Mouse (Mus musculus) testis, adult 2 months (tissue): ENCODE measurements around the gene H2-Ab1.

Experiments used
- CTCF ChIP-seq: fragments of 200-500 bp; IDR thresholded peaks from 2 replicates; pipeline ENCODE4 v1.5.1; 2012; ENCODE audit warnings: low read depth, mild to moderate bottlenecking, inconsistent platforms, low read length, moderate library complexity; ENCODE audit not compliant: control insufficient read depth, insufficient read depth, insufficient replicate concordance
- POLR2A ChIP-seq: fragments of 200-500 bp; IDR thresholded peaks from 2 replicates; pipeline ENCODE4 v1.6.1; 2012; ENCODE audit warnings: low read depth, mild to moderate bottlenecking, inconsistent platforms, low read length, moderate library complexity; ENCODE audit not compliant: control insufficient read depth

- peak; percentile 80; the same call in 1 of the 2 replicates for TF ChIP-seq CTCF
- no peak for TF ChIP-seq POLR2A
These were observed 47.8 kb upstream of the H2-Ab1 start for GRCm38 (mm10) chr17:34209680-34210079.
